Mouse (Mus musculus) bone marrow macrophage, adult 2 months (primary cell): ENCODE measurements around the gene Slc15a5.

Experiments
- CTCF ChIP-seq: IDR thresholded peaks from 2 replicates; pipeline ENCODE4 v1.5.1; 2012; ENCODE audit warnings: low read depth, mild to moderate bottlenecking, low read length, moderate library complexity
- POLR2A ChIP-seq: IDR thresholded peaks from 2 replicates; pipeline ENCODE4 v1.6.1; 2012; ENCODE audit warnings: mild to moderate bottlenecking, low read depth, low read length, borderline replicate concordance

DNA sequence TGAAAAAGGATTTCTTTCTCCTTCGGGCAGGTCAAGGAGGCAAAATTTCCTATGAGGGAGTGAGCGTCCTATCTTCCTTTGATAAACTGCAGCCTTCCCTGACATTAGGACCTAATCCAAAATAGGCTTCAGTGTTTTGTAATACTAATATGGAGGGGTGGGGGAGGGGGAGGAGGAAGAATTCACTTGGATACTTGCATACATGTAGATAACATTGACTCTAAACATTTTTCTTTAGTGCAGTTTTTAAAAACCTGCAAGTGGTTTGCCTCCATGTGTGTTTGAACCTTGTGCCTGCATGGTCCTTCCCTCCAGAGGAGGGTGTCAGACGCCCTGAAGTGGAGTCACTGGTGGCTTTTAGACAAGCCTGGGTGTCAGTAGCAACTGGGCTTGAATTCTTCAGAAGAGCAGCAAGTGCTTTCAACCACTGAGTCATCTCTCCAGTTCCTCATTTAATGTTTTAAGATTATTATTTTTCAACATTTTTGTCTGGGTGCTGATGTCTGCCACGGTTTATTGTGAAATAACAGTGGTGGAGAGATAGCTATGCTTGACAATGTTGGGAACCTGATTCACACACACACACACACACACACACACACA lies 8.1 kb downstream of the Slc15a5 start:
- TF ChIP-seq POLR2A (no peak), CTCF (no peak)
